ENCODE assay signal across 25 mouse cellular contexts in genomic region chr4:139640333-139640732, GRCm38 (mm10). TPM values are rescaled to one million over a fixed set of nuclear protein-coding genes. Genes with fewer than 3 reads are reported as not detected.
DNase-seq lines count a peak whose midpoint lies in the region; ATAC-seq and TF ChIP-seq lines count a peak whose summit lies in the region.
"Had no signal": no experiment of that assay in that cellular context is flagged by ENCODE, and none has a peak within 500 bp of the region (broad histone marks: within the 10 kb centered on the region; RNA-seq: fewer than 3 reads in every experiment).

No protein-coding gene starts in this region.

- no peak for ATAC-seq in midbrain, embryonic 13.5 days
- no peak for ATAC-seq in midbrain, postnatal 0 days (ENCODE audit: low FRiP score)
- ATAC-seq in hindbrain, embryonic 12.5 days (ENCODE audit: low FRiP score), result peak; percentile 15; the same call in 1 of the 2 replicates
- no peak for ATAC-seq in neural tube, embryonic 13.5 days (ENCODE audit: low read depth)
- ATAC-seq: activated CD4-positive, CD25-positive, alpha-beta regulatory T cell, adult 4 months; inflammation-experienced regulatory T-cells, adult 6 months had no signal

- peaks cover 26% of the 10 kb centered on the region for H3K27me3 ChIP-seq in midbrain, embryonic 13.5 days
- no peaks in the 10 kb centered on the region for H3K27me3 ChIP-seq in midbrain, postnatal 0 days (ENCODE audit: insufficient read depth, low read length)
- H3K27me3 ChIP-seq in hindbrain, embryonic 12.5 days, result peaks cover 29% of the 10 kb centered on the region
- H3K27me3 ChIP-seq in neural tube, embryonic 13.5 days, result peaks cover 30% of the 10 kb centered on the region
- H3K27me3 ChIP-seq: Patski had no signal

- H3K4me2 ChIP-seq in midbrain, embryonic 13.5 days (replicated peaks), result no peak overlapping the region
- H3K4me2 ChIP-seq in midbrain, postnatal 0 days (ENCODE audit: low read depth, low read length, poor library complexity, severe bottlenecking), result no peak overlapping the region
- no peak overlapping the region for H3K4me2 ChIP-seq in hindbrain, embryonic 12.5 days (replicated peaks)
- H3K4me2 ChIP-seq in neural tube, embryonic 13.5 days, result no peak overlapping the region
- H3K4me2 ChIP-seq: embryonic facial prominence, embryonic 13.5 days; liver, embryonic 15.5 days had no signal

- no peak overlapping the region for H3K9ac ChIP-seq in midbrain, embryonic 13.5 days (replicated peaks)
- H3K9ac ChIP-seq in midbrain, postnatal 0 days (replicated peaks; ENCODE audit: low read length, poor library complexity, severe bottlenecking), result no peak overlapping the region
- H3K9ac ChIP-seq in hindbrain, embryonic 12.5 days, result no peak overlapping the region; the same call in 1 of the 2 replicates
- peak overlapping the region; percentile 38 for H3K9ac ChIP-seq in neural tube, embryonic 13.5 days
- H3K9ac ChIP-seq: liver, embryonic 15.5 days had no signal

- 75% methylated on average over 12 of the region's 12 CpGs for WGBS in midbrain, embryonic 13.5 days
- 69% methylated on average over 12 of the region's 12 CpGs for WGBS in midbrain, postnatal 0 days
- WGBS in hindbrain, embryonic 12.5 days, result 67% methylated on average over 12 of the region's 12 CpGs
- WGBS in neural tube, embryonic 13.5 days, result 38% methylated on average over 12 of the region's 12 CpGs

- peaks cover 40% of the 10 kb centered on the region for H3K4me1 ChIP-seq in midbrain, embryonic 13.5 days (replicated peaks)
- H3K4me1 ChIP-seq in midbrain, postnatal 0 days (ENCODE audit: insufficient read depth, low read length), result peaks cover 7% of the 10 kb centered on the region
- peaks cover 40% of the 10 kb centered on the region for H3K4me1 ChIP-seq in hindbrain, embryonic 12.5 days
- H3K4me1 ChIP-seq in neural tube, embryonic 13.5 days (replicated peaks), result peaks cover 43% of the 10 kb centered on the region

- no peak for TF ChIP-seq CTCF in midbrain, postnatal 0 days (IDR thresholded peaks at IDR 0.05)

- no peak overlapping the region for H3K4me3 ChIP-seq in midbrain, embryonic 13.5 days (replicated peaks)
- no peak overlapping the region for H3K4me3 ChIP-seq in midbrain, postnatal 0 days (ENCODE audit: low read depth, low read length)
- no peak overlapping the region for H3K4me3 ChIP-seq in hindbrain, embryonic 12.5 days
- no peak overlapping the region for H3K4me3 ChIP-seq in neural tube, embryonic 13.5 days
- H3K4me3 ChIP-seq: embryonic facial prominence, embryonic 13.5 days; layer of hippocampus, adult 2 months; liver, embryonic 15.5 days had no signal

- H3K27ac ChIP-seq in midbrain, embryonic 13.5 days, result peak overlapping the region; percentile 47; the same call in 1 of the 2 replicates
- H3K27ac ChIP-seq in midbrain, postnatal 0 days (ENCODE audit: low read depth, low read length), result no peak overlapping the region
- H3K27ac ChIP-seq in hindbrain, embryonic 12.5 days, result peak overlapping the region; percentile 68; the same call in 1 of the 2 replicates
- peak overlapping the region; percentile 64; the same call in 1 of the 2 replicates for H3K27ac ChIP-seq in neural tube, embryonic 13.5 days (replicated peaks)
- H3K27ac ChIP-seq: embryonic facial prominence, embryonic 13.5 days; layer of hippocampus, adult 2 months; liver, embryonic 15.5 days had no signal

- intact Hi-C loops in heart, postnatal 10 days (cut with DNase I), result no loop called here

- H3K36me3 ChIP-seq in midbrain, embryonic 13.5 days, result peaks cover 17% of the 10 kb centered on the region; the same call in 1 of the 2 replicates
- peaks cover 36% of the 10 kb centered on the region for H3K36me3 ChIP-seq in midbrain, postnatal 0 days (ENCODE audit: insufficient read depth, low read length)
- 0 out of 2 replicates have a peak, but pooled peaks cover 7% of the 10 kb centered on the region for H3K36me3 ChIP-seq in hindbrain, embryonic 12.5 days
- H3K36me3 ChIP-seq in neural tube, embryonic 13.5 days, result peaks cover 34% of the 10 kb centered on the region

- no peaks in the 10 kb centered on the region for H3K9me3 ChIP-seq in midbrain, embryonic 13.5 days
- no peaks in the 10 kb centered on the region for H3K9me3 ChIP-seq in midbrain, postnatal 0 days (ENCODE audit: low read length)
- H3K9me3 ChIP-seq in hindbrain, embryonic 12.5 days (replicated peaks), result no peaks in the 10 kb centered on the region
- H3K9me3 ChIP-seq in neural tube, embryonic 13.5 days, result no peaks in the 10 kb centered on the region
- H3K9me3 ChIP-seq: embryonic facial prominence, embryonic 13.5 days; liver, embryonic 15.5 days had no signal

- DNase-seq in heart, adult 11 months, result peak; percentile 86
- no peak for DNase-seq in heart, postnatal 10 days
- DNase-seq in midbrain, postnatal 0 days (ENCODE audit: low spot score), result no peak
- DNase-seq in layer of hippocampus, postnatal 10 days (ENCODE audit: low spot score in 2 of 2), result no peak
- DNase-seq in adrenal gland, adult (ENCODE audit: inconsistent age in 2 of 2, low spot score in 1 of 2), result no peak
- DNase-seq: adrenal gland, postnatal 36 days; cerebellum, adult 8-10 months; gastrocnemius, postnatal 14 days; left cerebral cortex, postnatal 4 days; lung, postnatal 10 days; right cerebral cortex, postnatal 14 days; thymus, postnatal 4 days had no signal

RNA-seq across cellular contexts. Expression of gene Tas1r2, which starts 13.0 kb away (rescaled TPM):
- not detected for total RNA-seq in heart, postnatal 10 days (2021)
- not detected in 2 replicates for polyA plus RNA-seq in midbrain, embryonic 13.5 days (2015; fragmentation: Nextera tagmentation; extraction: Ambion mirVana)
- not detected in 2 replicates for total RNA-seq in midbrain, postnatal 0 days (2014; rRNA removed)
- not detected in 2 replicates for polyA plus RNA-seq in midbrain, postnatal 0 days (2015; fragmentation: Nextera tagmentation; extraction: Ambion mirVana)
- not detected in 2 replicates for polyA plus RNA-seq in hindbrain, embryonic 12.5 days (2016; fragmentation: Nextera tagmentation; extraction: Ambion mirVana)
- polyA plus RNA-seq in neural tube, embryonic 13.5 days (2015; fragmentation: Nextera tagmentation; extraction: Ambion mirVana), result not detected in 2 replicates
- not detected for total RNA-seq in layer of hippocampus, postnatal 10 days (2021)
- total RNA-seq: adrenal gland, postnatal 36 days; gastrocnemius, postnatal 14 days; layer of hippocampus, adult 2 months; left cerebral cortex, adult 18-20 months; left cerebral cortex, postnatal 4 days had no signal
- polyA plus RNA-seq: activated CD4-positive, CD25-positive, alpha-beta regulatory T cell, adult 4 months; embryonic facial prominence, embryonic 13.5 days; heart, postnatal 0 days; inflammation-experienced regulatory T-cells, adult 6 months; kidney, postnatal 0 days; liver, embryonic 15.5 days; testis, adult 2 months had no signal

RNA-seq across cellular contexts. Expression of gene Aldh4a1, which starts 17.7 kb away (rescaled TPM):
- total RNA-seq in heart, postnatal 10 days (2021), result 10 to 100 TPM; 15.6 to 15.7 TPM
- 18.0 and 20.0 TPM in 2 replicates for polyA plus RNA-seq in midbrain, embryonic 13.5 days (2015; fragmentation: Nextera tagmentation; extraction: Ambion mirVana)
- 30.0 and 36.8 TPM in 2 replicates for total RNA-seq in midbrain, postnatal 0 days (2014; rRNA removed)
- polyA plus RNA-seq in midbrain, postnatal 0 days (2015; fragmentation: Nextera tagmentation; extraction: Ambion mirVana), result 25.2 and 28.1 TPM in 2 replicates
- polyA plus RNA-seq in hindbrain, embryonic 12.5 days (2016; fragmentation: Nextera tagmentation; extraction: Ambion mirVana), result 20.6 and 21.4 TPM in 2 replicates
- polyA plus RNA-seq in neural tube, embryonic 13.5 days (2015; fragmentation: Nextera tagmentation; extraction: Ambion mirVana), result 23.6 and 24.5 TPM in 2 replicates
- total RNA-seq in layer of hippocampus, postnatal 10 days (2021), result 10 to 100 TPM; 20.9 to 21.4 TPM

RNA-seq across cellular contexts. Expression of gene Gm21969, which starts 37.3 kb away (rescaled TPM):
- not detected for total RNA-seq in heart, postnatal 10 days (2021)
- polyA plus RNA-seq in midbrain, embryonic 13.5 days (2015; fragmentation: Nextera tagmentation; extraction: Ambion mirVana), result not detected in 2 replicates
- total RNA-seq in midbrain, postnatal 0 days (2014; rRNA removed), result not detected in 2 replicates
- not detected in 2 replicates for polyA plus RNA-seq in midbrain, postnatal 0 days (2015; fragmentation: Nextera tagmentation; extraction: Ambion mirVana)
- not detected in 2 replicates for polyA plus RNA-seq in hindbrain, embryonic 12.5 days (2016; fragmentation: Nextera tagmentation; extraction: Ambion mirVana)
- polyA plus RNA-seq in neural tube, embryonic 13.5 days (2015; fragmentation: Nextera tagmentation; extraction: Ambion mirVana), result not detected in 2 replicates
- not detected for total RNA-seq in layer of hippocampus, postnatal 10 days (2021)
- total RNA-seq: adrenal gland, postnatal 36 days; gastrocnemius, postnatal 14 days; layer of hippocampus, adult 2 months had no signal
- polyA plus RNA-seq: activated CD4-positive, CD25-positive, alpha-beta regulatory T cell, adult 4 months; embryonic facial prominence, embryonic 13.5 days; heart, postnatal 0 days; inflammation-experienced regulatory T-cells, adult 6 months; kidney, postnatal 0 days; liver, embryonic 15.5 days; Patski; testis, adult 2 months had no signal
